ENCODE assay signal across 8 mouse cellular contexts in genomic region chr10:117843690-117844089, GRCm38 (mm10). TPM values are rescaled to one million over a fixed set of nuclear protein-coding genes. Genes with fewer than 3 reads are reported as not detected.
A peak's percentile ranks its signal among the peaks of the same experiment; 100 is the strongest.
DNase-seq lines count a peak whose midpoint lies in the region; ATAC-seq and TF ChIP-seq lines count a peak whose summit lies in the region.

No protein-coding gene starts in this region.

- DNase-seq in heart, embryonic 10.5 days (ENCODE audit: low spot score) = no peak
- DNase-seq in heart, adult 9 months (ENCODE audit: low spot score in 2 of 2) = no peak
- DNase-seq in 416B (ENCODE audit: low read depth) = peak; percentile 50
- no peak for DNase-seq in cerebellum, adult 18-20 months
- no peak for DNase-seq in urinary bladder, adult 18-20 months (ENCODE audit: low spot score in 2 of 2)
- DNase-seq in frontal cortex, postnatal 36 days (ENCODE audit: low spot score in 2 of 2) = no peak

- TF ChIP-seq CTCF in embryonic fibroblast, embryonic 13.5 days (IDR thresholded peaks at IDR 0.05; ENCODE audit: borderline replicate concordance, insufficient read depth, low read length) = no peak

- 0 out of 2 replicates have a peak, but pooled peaks cover 4% of the 10 kb centered on the region for H3K36me3 ChIP-seq in heart, embryonic 10.5 days
- no peaks in the 10 kb centered on the region for H3K36me3 ChIP-seq in liver, embryonic 15.5 days (replicated peaks)

- no peaks in the 10 kb centered on the region for H3K9me3 ChIP-seq in heart, embryonic 10.5 days
- no peaks in the 10 kb centered on the region for H3K9me3 ChIP-seq in liver, embryonic 15.5 days (replicated peaks)

- H3K4me2 ChIP-seq in liver, embryonic 15.5 days = peak overlapping the region; percentile 96

- no peak for TF ChIP-seq POLR2A in embryonic fibroblast, embryonic 13.5 days (IDR thresholded peaks at IDR 0.05; ENCODE audit: low read depth, low read length)

- H3K4me1 ChIP-seq in heart, embryonic 10.5 days = peaks cover 37% of the 10 kb centered on the region
- no peaks in the 10 kb centered on the region; the same call in 1 of the 2 replicates for H3K4me1 ChIP-seq in embryonic fibroblast, embryonic 13.5 days (ENCODE audit: control insufficient read depth, insufficient read depth, low read length)
- H3K4me1 ChIP-seq in liver, embryonic 15.5 days (replicated peaks) = peaks cover 44% of the 10 kb centered on the region

- no peaks in the 10 kb centered on the region for H3K27me3 ChIP-seq in heart, embryonic 10.5 days (ENCODE audit: insufficient read depth, poor library complexity, severe bottlenecking)
- peaks cover 9% of the 10 kb centered on the region for H3K27me3 ChIP-seq in liver, embryonic 15.5 days

- no peak for ATAC-seq in liver, embryonic 15.5 days (ENCODE audit: insufficient read depth)

- WGBS in heart, embryonic 10.5 days = 61% methylated on average over 5 of the region's 5 CpGs
- WGBS in liver, embryonic 15.5 days (ENCODE audit: insufficient replicate concordance) = 19% methylated on average over 5 of the region's 5 CpGs

- peak overlapping the region; percentile 99 for H3K4me3 ChIP-seq in heart, embryonic 10.5 days
- peak overlapping the region; percentile 41 for H3K4me3 ChIP-seq in embryonic fibroblast, embryonic 13.5 days (ENCODE audit: insufficient read depth, low read length)
- peak overlapping the region; percentile 91 for H3K4me3 ChIP-seq in liver, embryonic 15.5 days (replicated peaks)

- H3K9ac ChIP-seq in liver, embryonic 15.5 days = no peak overlapping the region

- H3K27ac ChIP-seq in heart, embryonic 10.5 days = no peak overlapping the region
- no peak overlapping the region for H3K27ac ChIP-seq in embryonic fibroblast, embryonic 13.5 days (ENCODE audit: insufficient read depth, low read length)
- H3K27ac ChIP-seq in liver, embryonic 15.5 days (replicated peaks) = no peak overlapping the region

RNA-seq across cellular contexts. Expression of gene Rap1b, which starts 2.1 kb away (rescaled TPM):
- polyA plus RNA-seq in heart, embryonic 10.5 days (2016; fragmentation: Nextera tagmentation; extraction: Ambion mirVana) = 132 and 170 TPM in 2 replicates
- 186 and 209 TPM in 2 replicates for polyA plus RNA-seq in embryonic fibroblast, embryonic 13.5 days (2011; ENCODE audit: insufficient read length, low read depth, missing spikeins)
- polyA plus RNA-seq in liver, embryonic 15.5 days (2015; fragmentation: Nextera tagmentation; extraction: Ambion mirVana) = 97.7 and 100 TPM in 2 replicates

RNA-seq across cellular contexts. Expression of gene Nup107, which starts 51.2 kb away (rescaled TPM):
- 75.0 and 84.0 TPM in 2 replicates for polyA plus RNA-seq in heart, embryonic 10.5 days (2016; fragmentation: Nextera tagmentation; extraction: Ambion mirVana)
- polyA plus RNA-seq in embryonic fibroblast, embryonic 13.5 days (2011; ENCODE audit: insufficient read length, low read depth, missing spikeins) = 61.7 and 70.3 TPM in 2 replicates
- polyA plus RNA-seq in liver, embryonic 15.5 days (2015; fragmentation: Nextera tagmentation; extraction: Ambion mirVana) = 33.0 and 33.4 TPM in 2 replicates

Comparison
In these comparisons a context has a peak if more than half of its experiments do, and no peak if none do; other contexts are left out.
1. H3K4me3 ChIP-seq: peak in every context shown above with its lines; median percentile 99 in heart, embryonic 10.5 days; 91 in liver, embryonic 15.5 days; 41 in embryonic fibroblast, embryonic 13.5 days.